Mouse (Mus musculus): ENCODE data around the gene Cyp2j5.

DNA sequence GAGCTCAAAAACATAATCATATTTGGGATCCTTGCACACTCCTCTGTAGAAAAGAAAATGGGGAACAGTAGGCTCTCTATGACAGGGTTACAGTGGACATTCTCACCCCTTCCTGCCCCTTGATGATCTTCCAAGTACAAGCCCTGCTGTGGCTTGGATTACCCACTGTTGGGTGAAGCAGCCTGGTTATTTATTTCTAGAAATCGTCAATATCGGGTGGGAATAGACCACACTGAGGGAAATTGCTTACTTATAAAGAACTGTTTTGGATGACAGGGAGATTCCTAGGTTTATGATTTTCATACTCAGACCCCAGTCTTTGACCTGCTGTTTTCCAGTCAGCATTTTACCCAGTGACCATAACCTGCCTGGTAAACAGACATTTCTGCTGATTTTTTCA is at the start of gene Cyp2j5:
- TF ChIP-seq GATA1 (IDR thresholded peaks at IDR 0.05; ENCODE audit: low read length) = no peak
- TF ChIP-seq TAL1 (IDR thresholded peaks at IDR 0.05; ENCODE audit: low read length) = no peak
